Mouse (Mus musculus) gastrocnemius, postnatal 25 days (tissue): ENCODE measurements around the gene Lrsam1. TPM values are rescaled to one million over a fixed set of nuclear protein-coding genes. Genes with fewer than 3 reads are reported as not detected.

Experiments used
- DNase-seq: peaks from one replicate; pipeline ENCODE4 v3.0.0; 2022
- total RNA-seq, 2 experiments: library from RNA; stranded (reverse); gene quantifications; 1 replicate in 1 of 2; 2 replicates in 1 of 2; pipeline ENCODE4 v1.2.3; 2021

The Lrsam1 gene
- total RNA-seq, 2 experiments from 2014 or later: 10.4 to 13.5 TPM

- DNase-seq: peak; percentile 87
Observed at GRCm38 (mm10) chr2:32966689-32967631, 5.5 kb upstream of the Lrsam1 start.

DNA sequence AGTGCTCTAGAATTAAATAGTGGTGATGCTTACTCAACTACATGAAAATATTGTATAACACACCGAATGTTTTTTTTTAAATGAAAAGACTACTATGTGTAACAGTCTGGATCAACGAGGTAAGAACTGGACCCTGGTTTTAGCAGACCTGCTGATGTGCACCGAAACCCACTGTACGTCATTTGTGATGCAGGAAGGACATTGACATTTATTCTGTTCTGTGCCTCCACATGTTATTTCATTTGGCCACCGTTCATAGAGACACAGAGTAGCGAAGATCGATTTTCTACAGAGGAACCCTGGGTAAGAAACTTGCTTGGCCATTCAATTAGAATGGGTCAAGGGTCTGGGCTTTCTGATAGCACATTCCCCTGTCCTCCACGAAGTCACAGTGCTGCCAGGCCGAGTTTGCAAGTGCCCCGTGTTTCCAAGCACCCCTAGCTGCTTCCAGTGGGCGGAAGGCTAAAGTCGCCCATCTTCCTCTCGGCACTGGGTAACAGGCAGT, 4.8 kb upstream of the Lrsam1 start:
- no peak for DNase-seq

- no peak for DNase-seq
Observed at GRCm38 (mm10) chr2:32965511-32966183, 4.2 kb upstream of the Lrsam1 start.

- DNase-seq: no peak
Observed at GRCm38 (mm10) chr2:32964659-32965457, 3.4 kb upstream of the Lrsam1 start.

DNA sequence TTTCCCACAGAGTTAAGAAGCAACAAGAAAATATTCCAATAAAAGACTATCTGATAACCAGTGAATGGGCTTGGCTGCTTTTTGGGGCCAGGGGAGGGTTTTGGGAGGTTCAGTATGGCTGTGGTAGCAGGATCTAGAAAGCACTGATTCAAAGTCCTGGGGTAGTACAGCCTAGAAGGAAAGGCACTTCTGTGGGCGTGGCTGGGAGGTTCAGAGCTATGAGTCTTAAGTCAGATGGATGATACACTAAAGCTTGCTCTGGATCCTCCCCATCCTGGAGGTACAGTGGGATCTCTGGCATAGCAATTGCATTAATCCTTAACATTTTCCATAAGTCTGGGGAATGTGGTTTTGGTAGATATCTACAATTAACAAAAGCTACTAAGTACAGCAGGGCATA, 2.6 kb upstream of the Lrsam1 start:
- no peak for DNase-seq

GRCm38 (mm10) chr2:32963544-32963943, 2.1 kb upstream of the Lrsam1 start:
- DNase-seq: no peak

GRCm38 (mm10) chr2:32962875-32963220, 1.4 kb upstream of the Lrsam1 start:
- no peak for DNase-seq

DNA sequence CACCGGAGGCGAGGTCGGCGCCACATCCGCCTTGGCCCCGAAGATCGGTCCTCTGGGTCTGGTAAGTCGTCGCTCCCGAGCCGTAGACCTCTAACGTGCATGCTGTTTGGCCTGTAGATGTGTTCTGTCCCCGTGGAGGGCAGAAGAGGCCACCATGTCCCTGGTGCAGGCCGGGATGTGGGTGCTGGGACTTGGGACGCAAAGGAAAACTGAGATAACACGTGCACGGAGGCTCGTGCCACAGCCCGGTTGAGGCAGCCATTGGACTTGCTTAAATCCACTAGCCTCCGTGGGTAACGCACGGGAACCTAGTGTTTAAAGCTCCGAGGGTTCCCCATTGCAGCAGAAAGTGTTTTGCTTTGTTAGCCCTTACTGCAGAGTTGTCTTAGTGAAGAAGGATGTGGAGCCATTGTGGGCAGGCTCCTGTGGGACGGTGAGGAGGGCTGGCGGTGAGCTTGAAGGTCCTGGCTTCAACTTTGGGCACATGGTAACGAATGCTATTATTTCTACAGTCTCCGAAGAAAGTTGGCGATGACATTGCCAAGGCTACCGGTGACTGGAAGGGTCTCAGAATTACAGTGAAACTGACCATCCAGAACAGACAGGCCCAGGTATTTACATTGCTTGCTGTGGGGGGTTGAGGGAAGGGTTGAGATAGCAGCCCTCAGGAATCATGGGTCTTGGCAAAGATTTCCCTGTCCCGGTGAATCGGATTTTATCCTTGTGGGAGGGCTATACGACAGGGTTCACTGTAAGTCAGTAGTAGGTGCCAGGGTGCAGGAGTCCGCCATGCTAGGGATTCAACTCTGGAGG, 854 bp upstream of the Lrsam1 start:
- no peak for DNase-seq

DNA sequence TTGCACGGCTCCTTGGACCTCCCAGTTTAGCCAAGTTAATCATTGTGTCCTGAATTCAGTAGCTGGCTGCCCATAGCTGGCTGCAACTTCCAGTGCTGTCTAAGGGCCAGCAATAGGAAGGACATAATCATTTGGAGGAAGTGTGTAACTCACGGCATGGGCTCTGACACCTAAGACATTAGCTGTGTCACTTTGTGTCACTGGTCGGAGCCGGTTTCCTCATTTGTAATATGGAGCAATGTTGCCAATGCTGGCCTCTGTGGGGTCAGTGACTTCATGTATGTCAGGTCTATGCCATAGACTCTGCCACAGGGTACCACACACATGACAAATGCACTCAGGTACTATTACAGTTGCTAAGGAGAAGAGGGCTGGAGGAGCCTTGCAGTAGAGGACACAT, 1.1 kb downstream of the Lrsam1 start:
- DNase-seq: no peak

DNA sequence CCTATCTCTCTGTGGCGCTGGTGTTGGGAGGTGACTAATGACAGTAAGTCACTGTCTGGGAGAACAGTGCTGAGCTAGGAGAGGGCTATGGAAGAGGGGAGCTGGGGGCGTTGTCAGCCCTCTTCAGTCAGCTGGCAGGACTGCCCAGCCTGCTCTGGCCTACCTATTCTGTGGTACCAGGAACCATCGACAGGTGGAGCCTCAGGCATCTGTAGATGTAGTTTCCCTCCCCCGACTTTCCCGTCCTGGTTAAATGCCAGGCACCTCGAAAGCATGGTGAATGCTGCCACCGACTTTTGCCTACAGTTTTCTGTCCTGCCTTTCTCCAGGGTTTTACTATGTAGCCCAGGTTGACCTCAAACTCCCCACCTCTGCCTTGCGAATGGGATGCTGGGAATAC, 4.1 kb downstream of the Lrsam1 start:
- no peak for DNase-seq

DNA sequence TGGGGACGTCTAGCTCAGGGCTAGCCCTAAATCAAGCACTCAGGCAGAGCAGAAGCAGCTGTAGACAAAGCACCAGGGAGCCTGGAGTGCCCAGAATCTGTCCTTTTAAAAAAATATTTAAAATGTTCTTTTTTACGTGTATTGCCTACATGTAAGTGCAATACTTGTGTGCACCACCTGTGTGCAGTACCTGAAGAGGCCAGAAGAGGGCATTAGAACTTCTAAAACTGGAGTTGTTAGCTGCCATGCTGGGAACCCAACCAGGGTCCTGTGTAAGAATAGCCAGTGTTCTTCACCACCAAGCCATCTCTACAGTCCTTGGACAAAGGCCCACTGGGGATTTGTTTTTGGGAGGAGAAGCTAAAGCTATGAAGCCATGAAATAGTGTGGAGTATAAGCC, 6.8 kb downstream of the Lrsam1 start:
- DNase-seq: no peak

DNA sequence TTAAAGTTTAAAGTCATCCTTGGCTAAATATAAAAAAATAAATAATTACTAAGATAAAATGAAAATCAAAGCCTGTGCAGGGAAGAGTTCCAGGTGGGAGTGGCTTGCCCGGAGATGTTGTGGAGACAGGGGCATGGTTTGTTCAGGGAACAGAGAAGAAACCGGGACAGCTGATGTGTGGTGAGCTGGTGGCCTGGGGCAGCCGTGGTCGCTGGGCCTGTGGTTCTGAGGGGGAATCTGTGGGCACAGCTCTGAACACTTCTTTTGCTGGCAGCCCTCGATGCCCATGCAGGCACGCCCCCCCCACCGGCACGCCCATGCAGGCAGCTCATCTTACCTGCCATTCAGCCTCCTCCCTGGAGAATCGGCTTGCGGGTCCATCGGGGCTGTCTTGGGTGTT, 14.0 kb downstream of the Lrsam1 start:
- DNase-seq: no peak

DNA sequence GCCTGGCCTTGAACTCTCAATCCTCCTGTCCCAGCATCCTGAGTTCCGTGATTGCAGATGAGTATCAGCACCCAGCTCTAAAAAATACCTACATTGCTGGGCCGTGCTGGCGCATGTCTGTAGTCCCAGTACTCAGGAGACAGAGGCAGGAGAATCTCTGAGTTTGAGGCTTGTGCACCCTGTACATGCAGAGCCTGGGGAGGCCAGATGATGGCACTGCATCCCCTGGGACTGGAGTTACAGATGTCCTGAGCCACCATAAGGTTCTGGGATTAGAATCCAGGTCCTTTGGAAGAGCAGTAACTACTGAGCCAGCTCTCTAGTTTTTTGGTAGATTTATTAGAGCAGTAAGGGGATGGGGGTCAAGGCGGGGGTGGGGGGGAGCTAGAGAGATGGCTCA, 20.9 kb downstream of the Lrsam1 start:
- no peak for DNase-seq

- no peak for DNase-seq
Observed at GRCm38 (mm10) chr2:32939418-32939817, 22.0 kb downstream of the Lrsam1 start.

DNA sequence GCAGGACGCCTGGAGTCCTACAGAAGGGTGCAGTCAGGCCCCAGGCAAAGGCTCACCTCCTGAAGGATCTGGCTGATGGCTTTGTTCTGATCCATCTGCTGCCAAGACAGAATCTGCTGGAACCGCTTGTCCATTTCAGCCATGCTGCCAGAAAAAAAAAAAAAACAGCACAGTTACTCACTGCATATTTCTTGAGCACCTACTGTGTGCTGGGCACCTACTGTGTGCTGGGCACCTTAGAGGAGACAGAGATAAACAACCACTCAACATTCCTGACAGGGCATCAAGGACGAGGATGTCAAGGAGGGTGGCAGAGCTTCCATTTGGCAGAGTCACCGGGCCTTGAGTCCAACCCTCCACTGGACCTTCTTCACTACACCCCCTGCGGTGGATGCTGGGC, 22.7 kb downstream of the Lrsam1 start:
- no peak for DNase-seq

GRCm38 (mm10) chr2:32931730-32932129, 29.7 kb downstream of the Lrsam1 start:
- no peak for DNase-seq

DNA sequence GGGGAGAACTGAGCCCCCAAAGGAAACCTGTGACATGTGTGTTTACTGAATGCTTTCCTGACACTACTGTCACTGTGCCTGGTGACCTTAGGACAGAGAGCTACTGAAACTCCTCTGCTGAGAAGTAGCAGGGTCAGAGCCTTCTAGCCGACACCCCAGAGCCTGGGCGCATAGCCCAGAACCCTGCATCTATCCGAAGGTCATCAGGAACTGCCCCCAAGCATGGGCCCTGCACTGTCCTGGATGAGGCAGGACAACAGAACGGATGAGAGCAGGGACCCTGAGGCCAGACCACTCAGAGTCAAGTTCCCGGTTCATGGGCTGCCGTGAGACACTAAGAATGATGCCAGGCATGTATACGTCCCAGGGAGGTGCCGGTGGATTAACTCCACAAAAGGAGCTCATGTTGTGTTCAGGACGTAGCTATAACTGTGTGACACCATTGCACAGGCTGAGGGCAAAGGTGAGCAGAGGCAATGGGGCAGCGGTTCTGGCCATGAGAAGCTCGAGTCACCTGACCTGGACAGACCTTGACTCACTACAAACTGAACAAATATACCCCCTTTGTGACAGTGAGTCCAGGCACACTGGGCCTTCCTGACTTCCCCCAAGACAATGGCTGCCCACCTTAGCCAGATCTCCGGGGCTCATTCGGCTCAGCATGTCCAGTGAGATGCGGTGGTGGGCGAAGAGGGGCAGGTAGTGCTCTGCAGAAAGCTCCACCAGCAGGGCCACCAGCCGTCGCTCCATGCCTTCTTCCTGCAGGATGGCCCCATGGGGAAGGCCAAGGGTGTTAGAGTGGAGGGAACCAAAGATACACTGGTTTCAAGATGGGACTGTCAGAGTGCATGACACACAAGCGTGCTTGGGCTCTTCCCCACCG, 32.2 kb downstream of the Lrsam1 start:
- DNase-seq: no peak

DNA sequence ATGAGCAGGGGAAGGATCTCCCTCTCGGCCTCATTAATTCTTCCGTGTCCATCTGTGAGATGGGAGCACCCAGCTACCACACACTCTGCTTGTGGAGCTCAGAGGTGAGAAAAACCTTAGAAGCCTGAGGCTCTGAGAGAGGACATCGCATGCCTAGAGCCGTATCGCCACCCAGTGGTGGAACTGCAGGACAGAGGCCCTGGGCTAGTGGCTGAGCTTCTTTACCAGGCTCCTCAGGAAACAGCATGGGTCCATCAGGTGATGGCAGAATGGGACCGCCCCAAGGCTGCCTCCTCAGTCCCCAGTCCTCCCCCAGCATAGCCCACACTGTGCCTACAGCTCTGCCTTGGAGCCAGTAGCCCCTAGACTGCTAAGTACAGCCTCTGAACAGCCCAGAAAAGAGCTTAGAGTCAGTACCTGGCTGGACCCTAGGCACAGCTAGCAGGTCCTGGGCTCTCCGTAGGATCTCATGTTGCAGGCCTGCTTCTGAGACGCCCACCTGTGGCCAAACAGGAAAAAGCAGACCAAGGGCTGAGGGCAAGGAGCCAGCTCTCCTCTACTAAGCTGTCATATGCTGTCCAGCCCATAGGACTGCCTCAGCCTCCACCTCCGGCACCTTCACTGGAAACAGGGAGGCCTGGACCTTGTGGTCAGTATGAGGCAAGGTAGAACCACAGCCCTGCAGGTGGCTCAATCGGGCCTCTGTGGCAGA, 33.0 kb downstream of the Lrsam1 start:
- peak; percentile 71 for DNase-seq

DNA sequence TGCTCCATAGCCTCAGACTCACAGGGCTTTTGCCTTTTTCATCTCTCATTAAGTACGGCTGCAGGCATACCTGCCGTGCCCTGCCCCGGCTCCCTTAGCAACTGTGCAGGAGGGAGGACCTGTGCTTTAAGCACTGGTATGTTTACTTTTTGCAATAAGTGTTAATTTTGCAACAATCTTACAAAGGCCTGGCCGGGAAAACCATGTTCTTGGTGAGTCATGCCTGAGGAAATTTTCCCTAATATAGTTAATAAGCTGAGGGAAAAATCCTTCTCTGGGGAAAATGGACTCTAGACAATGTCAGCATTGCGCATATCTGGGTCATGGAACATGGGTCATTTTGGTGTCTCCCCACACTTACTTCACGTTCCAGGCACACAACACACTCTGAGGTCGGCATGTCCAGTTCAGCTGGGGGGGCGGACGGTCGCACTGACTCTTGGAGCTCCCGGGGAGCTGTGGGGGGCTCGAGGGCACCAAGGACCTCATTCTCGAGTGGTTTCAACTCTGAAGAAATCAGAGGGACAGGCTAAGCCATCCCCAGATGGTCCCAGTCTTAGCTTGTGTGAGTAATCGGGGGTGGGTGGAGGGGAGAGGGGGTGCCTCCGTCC, 33.7 kb downstream of the Lrsam1 start:
- DNase-seq: no peak
